Mouse (Mus musculus): Measurements from ENCODE around the gene Pacs1. TPM values are rescaled to one million over a fixed set of nuclear protein-coding genes. Genes with fewer than 3 reads are reported as not detected.

Gene Pacs1
- polyA plus RNA-seq, 1 experiment from 2014 or later: 4.6 TPM

GRCm38 (mm10) chr19:5124055-5124614, 148.8 kb downstream of the Pacs1 start:
- H3K9me3 ChIP-seq (ENCODE audit: control insufficient read depth, low read length): no peaks in the 10 kb centered on the region
- H3K4me3 ChIP-seq (ENCODE audit: low read depth, low read length): no peak overlapping the region
- DNase-seq (ENCODE audit: low spot score): no peak
- 64% methylated on average over 7 of the region's 7 CpGs for WGBS
- H3K36me3 ChIP-seq (ENCODE audit: control insufficient read depth, insufficient read depth, low read length): no peaks in the 10 kb centered on the region
- no peak for TF ChIP-seq EP300 (optimal IDR thresholded peaks at IDR 0.05)
- no peak for TF ChIP-seq CTCF (IDR thresholded peaks at IDR 0.05; ENCODE audit: low read depth)
- no peaks in the 10 kb centered on the region for H3K4me1 ChIP-seq (replicated peaks; ENCODE audit: control insufficient read depth, insufficient read depth)
- no peak overlapping the region for H3K27ac ChIP-seq (replicated peaks)
- no peak overlapping the region for H3K9ac ChIP-seq (ENCODE audit: low read length)
- H3K4me2 ChIP-seq (replicated peaks; ENCODE audit: low read depth): no peak overlapping the region
- ATAC-seq (ENCODE audit: low FRiP score, low TSS enrichment): no peak
- no peaks in the 10 kb centered on the region for H3K27me3 ChIP-seq (ENCODE audit: control insufficient read depth, insufficient read depth, low read length)

GRCm38 (mm10) chr19:5123241-5123640, 149.7 kb downstream of the Pacs1 start:
- Histone ChIP-seq H3K4me3 (ENCODE audit: low read depth, low read length) (no peak overlapping the region), H3K4me1 (replicated peaks; ENCODE audit: control insufficient read depth, insufficient read depth) (no peaks in the 10 kb centered on the region), H3K27me3 (ENCODE audit: control insufficient read depth, insufficient read depth, low read length) (no peaks in the 10 kb centered on the region), H3K27ac (replicated peaks) (no peak overlapping the region), H3K36me3 (ENCODE audit: control insufficient read depth, insufficient read depth, low read length) (no peaks in the 10 kb centered on the region), H3K9ac (ENCODE audit: low read length) (no peak overlapping the region), H3K4me2 (replicated peaks; ENCODE audit: low read depth) (no peak overlapping the region), H3K9me3 (ENCODE audit: control insufficient read depth, low read length) (no peaks in the 10 kb centered on the region)
- ATAC-seq (ENCODE audit: low FRiP score, low TSS enrichment): no peak
- DNase-seq (ENCODE audit: low spot score): no peak
- no peak for TF ChIP-seq EP300 (optimal IDR thresholded peaks at IDR 0.05)
- no peak for TF ChIP-seq CTCF (IDR thresholded peaks at IDR 0.05; ENCODE audit: low read depth)
- 83% methylated on average over 3 of the region's 3 CpGs for WGBS

- 57% methylated on average over 10 of the region's 10 CpGs for WGBS
These were observed 150.4 kb downstream of the Pacs1 start for GRCm38 (mm10) chr19:5122492-5122891.

DNA sequence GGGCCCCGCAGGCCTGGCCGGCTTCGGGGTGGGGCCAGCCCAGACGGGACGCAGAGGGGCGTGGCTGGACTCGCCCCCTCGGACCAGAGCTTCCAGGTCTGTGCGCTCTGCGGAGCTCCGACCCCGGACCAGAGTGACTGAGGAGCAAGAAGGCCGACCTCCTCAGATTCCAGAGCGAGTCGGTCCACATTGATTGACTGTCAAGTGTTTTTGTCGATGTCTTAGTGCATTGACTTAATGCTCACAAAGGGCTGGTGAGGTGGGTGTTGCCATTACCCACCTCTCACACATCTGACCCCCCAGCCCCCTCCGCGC, 154.6 kb downstream of the Pacs1 start, which contains the start of gene Klc2:
Gene Klc2 (minus strand): TSS at position 177 of the 315 bp plus-strand sequence.
- Histone ChIP-seq H3K4me3 (ENCODE audit: low read depth, low read length) (peak within 1 kb of the TSS; percentile 80), H3K9ac (ENCODE audit: low read length) (peak within 1 kb of the TSS; percentile 71), H3K27ac (replicated peaks) (peak within 1 kb of the TSS; percentile 83), H3K9me3 (ENCODE audit: control insufficient read depth, low read length) (no peaks in the 10 kb centered on the region), H3K4me1 (replicated peaks; ENCODE audit: control insufficient read depth, insufficient read depth) (no peaks in the 10 kb centered on the region; the same call in 1 of the 2 replicates), H3K4me2 (replicated peaks; ENCODE audit: low read depth) (peak within 1 kb of the TSS; percentile 75), H3K27me3 (ENCODE audit: control insufficient read depth, insufficient read depth, low read length) (no peaks in the 10 kb centered on the region), H3K36me3 (ENCODE audit: control insufficient read depth, insufficient read depth, low read length) (peaks cover 3% of the 10 kb centered on the region; the same call in 1 of the 2 replicates)
- TF ChIP-seq EP300 (optimal IDR thresholded peaks at IDR 0.05) (no peak), CTCF (IDR thresholded peaks at IDR 0.05; ENCODE audit: low read depth) (no peak)
- no peak for ATAC-seq (ENCODE audit: low FRiP score, low TSS enrichment)
- DNase-seq (ENCODE audit: low spot score): no peak
- 2% methylated on average over 17 of the region's 18 CpGs for WGBS

More at GRCm38 (mm10) chr19:5122492-5122891, 150.4 kb downstream of the Pacs1 start:
- Histone ChIP-seq H3K36me3 (ENCODE audit: control insufficient read depth, insufficient read depth, low read length) (no peaks in the 10 kb centered on the region), H3K27me3 (ENCODE audit: control insufficient read depth, insufficient read depth, low read length) (no peaks in the 10 kb centered on the region), H3K4me1 (replicated peaks; ENCODE audit: control insufficient read depth, insufficient read depth) (no peaks in the 10 kb centered on the region), H3K9me3 (ENCODE audit: control insufficient read depth, low read length) (no peaks in the 10 kb centered on the region), H3K4me3 (ENCODE audit: low read depth, low read length) (no peak overlapping the region), H3K27ac (replicated peaks) (no peak overlapping the region), H3K9ac (ENCODE audit: low read length) (no peak overlapping the region), H3K4me2 (replicated peaks; ENCODE audit: low read depth) (no peak overlapping the region)
- TF ChIP-seq CTCF (IDR thresholded peaks at IDR 0.05; ENCODE audit: low read depth): no peak
- TF ChIP-seq EP300 (optimal IDR thresholded peaks at IDR 0.05): no peak
- DNase-seq (ENCODE audit: low spot score) (no peak), ATAC-seq (ENCODE audit: low FRiP score, low TSS enrichment) (no peak)

GRCm38 (mm10) chr19:5117494-5118383, 155.2 kb downstream of the Pacs1 start:
- Histone ChIP-seq H3K4me1 (replicated peaks; ENCODE audit: control insufficient read depth, insufficient read depth) (no peaks in the 10 kb centered on the region; the same call in 1 of the 2 replicates), H3K4me3 (ENCODE audit: low read depth, low read length) (peak overlapping the region; percentile 80), H3K4me2 (replicated peaks; ENCODE audit: low read depth) (peak overlapping the region; percentile 75), H3K27me3 (ENCODE audit: control insufficient read depth, insufficient read depth, low read length) (no peaks in the 10 kb centered on the region), H3K9me3 (ENCODE audit: control insufficient read depth, low read length) (no peaks in the 10 kb centered on the region), H3K27ac (replicated peaks) (peak overlapping the region; percentile 83), H3K36me3 (ENCODE audit: control insufficient read depth, insufficient read depth, low read length) (peaks cover 3% of the 10 kb centered on the region; the same call in 1 of the 2 replicates), H3K9ac (ENCODE audit: low read length) (peak overlapping the region; percentile 71)
- peak; percentile 91 for DNase-seq (ENCODE audit: low spot score)
- WGBS: under 1% methylated on average over 70 of the region's 83 CpGs
- no peak for TF ChIP-seq EP300 (optimal IDR thresholded peaks at IDR 0.05)
- TF ChIP-seq CTCF (IDR thresholded peaks at IDR 0.05; ENCODE audit: low read depth): peak; percentile 97
- peak; percentile 94 for ATAC-seq (ENCODE audit: low FRiP score, low TSS enrichment)

- 94% methylated on average over 7 of the region's 7 CpGs for WGBS
- ATAC-seq (ENCODE audit: low FRiP score, low TSS enrichment): no peak
- no peak overlapping the region for H3K4me2 ChIP-seq (replicated peaks; ENCODE audit: low read depth)
- no peak for DNase-seq (ENCODE audit: low spot score)
- peaks cover 15% of the 10 kb centered on the region for H3K36me3 ChIP-seq (ENCODE audit: control insufficient read depth, insufficient read depth, low read length)
- H3K4me1 ChIP-seq (replicated peaks; ENCODE audit: control insufficient read depth, insufficient read depth): no peaks in the 10 kb centered on the region; the same call in 1 of the 2 replicates
- H3K4me3 ChIP-seq (ENCODE audit: low read depth, low read length): no peak overlapping the region
- no peak overlapping the region for H3K9ac ChIP-seq (ENCODE audit: low read length)
- H3K27ac ChIP-seq (replicated peaks): no peak overlapping the region
- no peaks in the 10 kb centered on the region for H3K9me3 ChIP-seq (ENCODE audit: control insufficient read depth, low read length)
- no peaks in the 10 kb centered on the region for H3K27me3 ChIP-seq (ENCODE audit: control insufficient read depth, insufficient read depth, low read length)
- TF ChIP-seq CTCF (IDR thresholded peaks at IDR 0.05; ENCODE audit: low read depth) (no peak), EP300 (optimal IDR thresholded peaks at IDR 0.05) (no peak)
These were observed 159.1 kb downstream of the Pacs1 start for GRCm38 (mm10) chr19:5113783-5114182.
